Mouse (Mus musculus): ENCODE data around the gene Ppil2.

The Ppil2 gene

DNA sequence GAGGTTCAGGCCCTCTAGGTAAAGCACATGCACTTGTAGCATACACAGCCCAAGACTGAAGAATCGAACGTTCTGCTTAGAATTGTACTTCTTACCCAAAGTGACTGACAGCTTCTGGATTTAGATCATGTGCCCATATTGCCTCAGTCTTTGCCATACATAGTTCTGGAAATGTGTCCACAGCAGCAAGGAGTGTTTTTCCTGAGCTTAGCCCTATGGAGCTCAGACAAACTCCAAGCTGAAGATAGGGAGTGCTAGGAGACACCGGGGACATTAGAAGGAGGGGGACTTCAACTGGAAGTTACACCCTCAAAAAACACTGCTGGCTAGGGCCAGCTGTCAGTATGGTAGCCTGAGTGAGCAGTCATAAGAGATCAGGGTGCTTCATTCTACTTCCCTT, 70.3 kb downstream of the Ppil2 start:
- no peak for DNase-seq (ENCODE audit: extremely low spot score)
